Mouse (Mus musculus): ENCODE results near the gene Asb5. TPM values are rescaled to one million over a fixed set of nuclear protein-coding genes. Genes with fewer than 3 reads are reported as not detected.
A peak's percentile ranks its signal among the peaks of the same experiment; 100 is the strongest.
"Not testable (repeated sequence)": the region's sequence is repeated elsewhere in the genome, so short reads cannot be mapped to it uniquely, and the experiment has no call there.

Asb5 gene
- polyA plus RNA-seq, 1 experiment from 2014 or later, result 8.1 TPM

GRCm38 (mm10) chr8:54597386-54597785 lies 68.0 kb downstream of the Asb5 start:
- Histone ChIP-seq H3K9ac (no peak overlapping the region), H3K36me3 (no peaks in the 10 kb centered on the region), H3K27me3 (replicated peaks) (no peaks in the 10 kb centered on the region), H3K9me3 (no peaks in the 10 kb centered on the region), H3K4me1 (peaks cover 6% of the 10 kb centered on the region), H3K4me2 (replicated peaks) (no peak overlapping the region), H3K4me3 (no peak overlapping the region), H3K27ac (no peak overlapping the region)
- ATAC-seq (ENCODE audit: low FRiP score, low read depth), result no peak
- 88% methylated on average over 2 of the region's 2 CpGs for WGBS

GRCm38 (mm10) chr8:54600671-54601251 lies 71.4 kb downstream of the Asb5 start, which contains the start of gene Spata4:
Gene Spata4, plus strand, starts transcription at chr8:54600781.
- no peaks in the 10 kb centered on the region for H3K9me3 ChIP-seq
- H3K9ac ChIP-seq, result peak within 1 kb of the TSS; percentile 35; the same call in 1 of the 2 replicates
- H3K4me2 ChIP-seq (replicated peaks), result peak within 1 kb of the TSS; percentile 73
- H3K27ac ChIP-seq, result no peak within 1 kb of the TSS
- no peaks in the 10 kb centered on the region for H3K27me3 ChIP-seq (replicated peaks)
- peaks cover 6% of the 10 kb centered on the region for H3K4me1 ChIP-seq
- no peaks in the 10 kb centered on the region for H3K36me3 ChIP-seq
- peak within 1 kb of the TSS; percentile 27 for H3K4me3 ChIP-seq
- 6% methylated on average over 21 of the region's 21 CpGs for WGBS
- ATAC-seq (ENCODE audit: low FRiP score, low read depth), result peak; percentile 96

GRCm38 (mm10) chr8:54603440-54603839 lies 74.1 kb downstream of the Asb5 start:
- Histone ChIP-seq H3K27me3 (replicated peaks) (no peaks in the 10 kb centered on the region), H3K9ac (no peak overlapping the region), H3K4me3 (no peak overlapping the region), H3K27ac (no peak overlapping the region), H3K36me3 (no peaks in the 10 kb centered on the region), H3K4me2 (replicated peaks) (no peak overlapping the region), H3K4me1 (peaks cover 6% of the 10 kb centered on the region), H3K9me3 (no peaks in the 10 kb centered on the region)
- 81% methylated on average over 4 of the region's 4 CpGs for WGBS
- no peak for ATAC-seq (ENCODE audit: low FRiP score, low read depth)

- no peaks in the 10 kb centered on the region for H3K4me1 ChIP-seq
- no peaks in the 10 kb centered on the region for H3K9me3 ChIP-seq
- no peak overlapping the region for H3K9ac ChIP-seq
- H3K27me3 ChIP-seq (replicated peaks), result no peaks in the 10 kb centered on the region
- no peak overlapping the region for H3K4me2 ChIP-seq (replicated peaks)
- H3K36me3 ChIP-seq, result no peaks in the 10 kb centered on the region
- H3K27ac ChIP-seq, result no peak overlapping the region
- no peak overlapping the region for H3K4me3 ChIP-seq
- WGBS, result 97% methylated on average over 2 of the region's 2 CpGs
- no peak for ATAC-seq (ENCODE audit: low FRiP score, low read depth)
Measured at GRCm38 (mm10) chr8:54609336-54609735, 80.0 kb downstream of the Asb5 start.

GRCm38 (mm10) chr8:54610238-54610637 lies 80.9 kb downstream of the Asb5 start:
- WGBS, result 81% methylated on average over 4 of the region's 4 CpGs
- Histone ChIP-seq H3K9ac (no peak overlapping the region), H3K27ac (no peak overlapping the region), H3K9me3 (no peaks in the 10 kb centered on the region), H3K4me3 (no peak overlapping the region), H3K4me1 (no peaks in the 10 kb centered on the region), H3K4me2 (replicated peaks) (no peak overlapping the region), H3K27me3 (replicated peaks) (no peaks in the 10 kb centered on the region), H3K36me3 (no peaks in the 10 kb centered on the region)
- ATAC-seq (ENCODE audit: low FRiP score, low read depth), result no peak

- 89% methylated on average over 17 of the region's 17 CpGs for WGBS
- not testable (repeated sequence) for H3K9me3 ChIP-seq; H3K4me3 ChIP-seq; H3K9ac ChIP-seq; H3K36me3 ChIP-seq; H3K4me2 ChIP-seq (replicated peaks); H3K27me3 ChIP-seq (replicated peaks); ATAC-seq (ENCODE audit: low FRiP score, low read depth); H3K27ac ChIP-seq; H3K4me1 ChIP-seq
Measured at GRCm38 (mm10) chr8:54616710-54617109, 87.3 kb downstream of the Asb5 start.

Other genes with a start within 250 kb of the Asb5 start
- gene Spcs3, start 418 bp downstream of the Asb5 start, polyA plus RNA-seq (2016; fragmentation: Nextera tagmentation; extraction: Ambion mirVana), result 69.5 and 71.3 TPM in 2 replicates
- not detected in 2 replicates for gene Spata4, start 71.2 kb downstream of the Asb5 start, polyA plus RNA-seq (2016; fragmentation: Nextera tagmentation; extraction: Ambion mirVana)

All from neural tube, embryonic 12.5 days (tissue).